ENCODE assay signal across 8 mouse cellular contexts in genomic region chr2:58282259-58282910, GRCm38 (mm10).
DNase-seq lines count a peak whose midpoint lies in the region; ATAC-seq and TF ChIP-seq lines count a peak whose summit lies in the region.

No protein-coding gene starts in this region.

- H3K36me3 ChIP-seq in forebrain, embryonic 15.5 days, result no peaks in the 10 kb centered on the region
- no peaks in the 10 kb centered on the region for H3K36me3 ChIP-seq in liver, adult 2 months (ENCODE audit: control insufficient read depth, insufficient read depth, low read length)
- no peaks in the 10 kb centered on the region for H3K36me3 ChIP-seq in neural tube, embryonic 13.5 days

- H3K9me3 ChIP-seq in forebrain, embryonic 15.5 days, result no peaks in the 10 kb centered on the region
- no peaks in the 10 kb centered on the region for H3K9me3 ChIP-seq in neural tube, embryonic 13.5 days

- TF ChIP-seq CTCF in liver, adult 2 months (IDR thresholded peaks at IDR 0.05; ENCODE audit: low read depth, low read length), result peak; percentile 76

- 51% methylated on average over 8 of the region's 8 CpGs for WGBS in forebrain, embryonic 15.5 days
- WGBS in liver, adult 2 months, result 55% methylated on average over 8 of the region's 8 CpGs
- 49% methylated on average over 8 of the region's 8 CpGs for WGBS in neural tube, embryonic 13.5 days

- no peaks in the 10 kb centered on the region for H3K27me3 ChIP-seq in forebrain, embryonic 15.5 days
- no peaks in the 10 kb centered on the region for H3K27me3 ChIP-seq in liver, adult 2 months (ENCODE audit: control insufficient read depth, insufficient read depth, low read length)
- H3K27me3 ChIP-seq in neural tube, embryonic 13.5 days, result no peaks in the 10 kb centered on the region

- no peak overlapping the region for H3K4me2 ChIP-seq in forebrain, embryonic 15.5 days (replicated peaks)
- no peak overlapping the region for H3K4me2 ChIP-seq in neural tube, embryonic 13.5 days

- H3K79me2 ChIP-seq in liver, adult 2 months (ENCODE audit: control insufficient read depth, insufficient read depth, low read length), result no peaks in the 10 kb centered on the region

- H3K4me3 ChIP-seq in forebrain, embryonic 15.5 days, result no peak overlapping the region
- no peak overlapping the region for H3K4me3 ChIP-seq in liver, adult 2 months (ENCODE audit: insufficient read depth, low read depth, low read length)
- H3K4me3 ChIP-seq in neural tube, embryonic 13.5 days, result no peak overlapping the region

- no peaks in the 10 kb centered on the region for H3K4me1 ChIP-seq in forebrain, embryonic 15.5 days
- H3K4me1 ChIP-seq in liver, adult 2 months (ENCODE audit: control insufficient read depth, insufficient read depth, low read length), result no peaks in the 10 kb centered on the region
- H3K4me1 ChIP-seq in neural tube, embryonic 13.5 days (replicated peaks), result no peaks in the 10 kb centered on the region

- H3K9ac ChIP-seq in forebrain, embryonic 15.5 days (replicated peaks), result no peak overlapping the region
- H3K9ac ChIP-seq in liver, adult 2 months (ENCODE audit: low read depth, low read length), result no peak overlapping the region
- H3K9ac ChIP-seq in neural tube, embryonic 13.5 days, result no peak overlapping the region

- TF ChIP-seq POLR2A in liver, adult 2 months (IDR thresholded peaks at IDR 0.05; ENCODE audit: extremely low read depth, insufficient read depth, low read length), result no peak

- DNase-seq in urinary bladder, postnatal 36 days (ENCODE audit: low spot score in 2 of 2), result peak; percentile 20 to 45
- DNase-seq in urinary bladder, postnatal 4 days (ENCODE audit: low spot score in 2 of 2), result no peak
- DNase-seq in liver, adult 2 months (ENCODE audit: extremely low read depth, low read depth, low spot score), result peak; percentile 22
- DNase-seq in thymus, postnatal 14 days, result peak; percentile 79

- H3K27ac ChIP-seq in forebrain, embryonic 15.5 days (replicated peaks), result no peak overlapping the region
- no peak overlapping the region for H3K27ac ChIP-seq in liver, adult 2 months (replicated peaks; ENCODE audit: insufficient read depth, low read depth, low read length)
- no peak overlapping the region for H3K27ac ChIP-seq in neural tube, embryonic 13.5 days (replicated peaks)

- peak; percentile 16; the same call in 1 of the 2 replicates for ATAC-seq in cerebellum, adult (ENCODE audit: insufficient number of reproducible peaks, low FRiP score, low TSS enrichment)
- ATAC-seq in forebrain, embryonic 15.5 days (replicated peaks), result peak; percentile 35; the same call in 1 of the 2 replicates
- ATAC-seq in inflammation-experienced regulatory T-cells, adult 6 months, result peak; percentile 99
- peak; percentile 65; the same call in 1 of the 2 replicates for ATAC-seq in neural tube, embryonic 13.5 days (ENCODE audit: low read depth)

Comparison
In these comparisons a context has a peak if more than half of its experiments do, and no peak if none do; other contexts are left out.
1. DNase-seq: peak in urinary bladder, postnatal 36 days (2 of 2), liver, adult 2 months (single experiment) and thymus, postnatal 14 days (single experiment); none in urinary bladder, postnatal 4 days (0 of 2).
2. ATAC-seq: peak in every context shown above with its lines; median percentile 99 in inflammation-experienced regulatory T-cells, adult 6 months; 65 in neural tube, embryonic 13.5 days; 35 in forebrain, embryonic 15.5 days; 16 in cerebellum, adult.